Mouse (Mus musculus): ENCODE data around the gene Cep112.

Cep112 gene

GRCm38 (mm10) chr11:108534014-108534413 is 109.0 kb downstream of the Cep112 start:
- Histone ChIP-seq H3K9me3 (ENCODE audit: low read length) (no peaks in the 10 kb centered on the region), H3K36me3 (ENCODE audit: insufficient read depth, low read length) (no peaks in the 10 kb centered on the region), H3K27me3 (ENCODE audit: insufficient read depth, low read length) (no peaks in the 10 kb centered on the region), H3K4me1 (replicated peaks; ENCODE audit: low read depth, low read length) (no peaks in the 10 kb centered on the region), H3K4me3 (replicated peaks; ENCODE audit: low read length) (no peak overlapping the region)
- TF ChIP-seq CTCF (conservative IDR thresholded peaks at IDR 0.05; ENCODE audit: low read length) (no peak), POU5F1 (IDR thresholded peaks at IDR 0.05; ENCODE audit: borderline replicate concordance, low read length) (no peak), NANOG (IDR thresholded peaks at IDR 0.05; ENCODE audit: borderline replicate concordance, low read length) (no peak)

- Histone ChIP-seq H3K4me3 (replicated peaks; ENCODE audit: low read length) (no peak overlapping the region), H3K9me3 (ENCODE audit: low read length) (no peaks in the 10 kb centered on the region; the same call in 1 of the 2 replicates), H3K36me3 (ENCODE audit: insufficient read depth, low read length) (no peaks in the 10 kb centered on the region), H3K27me3 (ENCODE audit: insufficient read depth, low read length) (no peaks in the 10 kb centered on the region), H3K4me1 (replicated peaks; ENCODE audit: low read depth, low read length) (no peaks in the 10 kb centered on the region)
- no peak for TF ChIP-seq CTCF (conservative IDR thresholded peaks at IDR 0.05; ENCODE audit: low read length)
- no peak for TF ChIP-seq NANOG (IDR thresholded peaks at IDR 0.05; ENCODE audit: borderline replicate concordance, low read length)
- no peak for TF ChIP-seq POU5F1 (IDR thresholded peaks at IDR 0.05; ENCODE audit: borderline replicate concordance, low read length)
Measured at GRCm38 (mm10) chr11:108552997-108553622, 128.1 kb downstream of the Cep112 start.

- Histone ChIP-seq H3K9me3 (ENCODE audit: low read length) (no peaks in the 10 kb centered on the region; the same call in 1 of the 2 replicates), H3K4me3 (replicated peaks; ENCODE audit: low read length) (no peak overlapping the region), H3K4me1 (replicated peaks; ENCODE audit: low read depth, low read length) (no peaks in the 10 kb centered on the region), H3K27me3 (ENCODE audit: insufficient read depth, low read length) (no peaks in the 10 kb centered on the region), H3K36me3 (ENCODE audit: insufficient read depth, low read length) (no peaks in the 10 kb centered on the region)
- TF ChIP-seq CTCF (conservative IDR thresholded peaks at IDR 0.05; ENCODE audit: low read length) (no peak), POU5F1 (IDR thresholded peaks at IDR 0.05; ENCODE audit: borderline replicate concordance, low read length) (no peak), NANOG (IDR thresholded peaks at IDR 0.05; ENCODE audit: borderline replicate concordance, low read length) (no peak)
Measured at GRCm38 (mm10) chr11:108553881-108554280, 128.9 kb downstream of the Cep112 start.

GRCm38 (mm10) chr11:108558544-108558943 is 133.6 kb downstream of the Cep112 start:
- H3K9me3 ChIP-seq (ENCODE audit: low read length), result no peaks in the 10 kb centered on the region
- TF ChIP-seq NANOG (IDR thresholded peaks at IDR 0.05; ENCODE audit: borderline replicate concordance, low read length) (no peak), POU5F1 (IDR thresholded peaks at IDR 0.05; ENCODE audit: borderline replicate concordance, low read length) (no peak), CTCF (conservative IDR thresholded peaks at IDR 0.05; ENCODE audit: low read length) (no peak)
- H3K27me3 ChIP-seq (ENCODE audit: insufficient read depth, low read length), result no peaks in the 10 kb centered on the region
- no peaks in the 10 kb centered on the region for H3K4me1 ChIP-seq (replicated peaks; ENCODE audit: low read depth, low read length)
- no peak overlapping the region for H3K4me3 ChIP-seq (replicated peaks; ENCODE audit: low read length)
- no peaks in the 10 kb centered on the region for H3K36me3 ChIP-seq (ENCODE audit: insufficient read depth, low read length)

GRCm38 (mm10) chr11:108559506-108559905 is 134.5 kb downstream of the Cep112 start:
- H3K27me3 ChIP-seq (ENCODE audit: insufficient read depth, low read length), result no peaks in the 10 kb centered on the region
- no peak overlapping the region for H3K4me3 ChIP-seq (replicated peaks; ENCODE audit: low read length)
- no peaks in the 10 kb centered on the region for H3K4me1 ChIP-seq (replicated peaks; ENCODE audit: low read depth, low read length)
- no peaks in the 10 kb centered on the region for H3K9me3 ChIP-seq (ENCODE audit: low read length)
- H3K36me3 ChIP-seq (ENCODE audit: insufficient read depth, low read length), result no peaks in the 10 kb centered on the region
- no peak for TF ChIP-seq CTCF (conservative IDR thresholded peaks at IDR 0.05; ENCODE audit: low read length)
- TF ChIP-seq POU5F1 (IDR thresholded peaks at IDR 0.05; ENCODE audit: borderline replicate concordance, low read length), result no peak
- no peak for TF ChIP-seq NANOG (IDR thresholded peaks at IDR 0.05; ENCODE audit: borderline replicate concordance, low read length)

GRCm38 (mm10) chr11:108562076-108562475 is 137.1 kb downstream of the Cep112 start:
- no peaks in the 10 kb centered on the region for H3K9me3 ChIP-seq (ENCODE audit: low read length)
- H3K36me3 ChIP-seq (ENCODE audit: insufficient read depth, low read length), result no peaks in the 10 kb centered on the region
- no peak overlapping the region for H3K4me3 ChIP-seq (replicated peaks; ENCODE audit: low read length)
- H3K4me1 ChIP-seq (replicated peaks; ENCODE audit: low read depth, low read length), result no peaks in the 10 kb centered on the region
- H3K27me3 ChIP-seq (ENCODE audit: insufficient read depth, low read length), result no peaks in the 10 kb centered on the region
- TF ChIP-seq CTCF (conservative IDR thresholded peaks at IDR 0.05; ENCODE audit: low read length) (no peak), NANOG (IDR thresholded peaks at IDR 0.05; ENCODE audit: borderline replicate concordance, low read length) (no peak), POU5F1 (IDR thresholded peaks at IDR 0.05; ENCODE audit: borderline replicate concordance, low read length) (no peak)

- Histone ChIP-seq H3K36me3 (ENCODE audit: insufficient read depth, low read length) (no peaks in the 10 kb centered on the region), H3K9me3 (ENCODE audit: low read length) (no peaks in the 10 kb centered on the region), H3K27me3 (ENCODE audit: insufficient read depth, low read length) (no peaks in the 10 kb centered on the region), H3K4me1 (replicated peaks; ENCODE audit: low read depth, low read length) (peaks cover 10% of the 10 kb centered on the region; the same call in 1 of the 2 replicates), H3K4me3 (replicated peaks; ENCODE audit: low read length) (no peak overlapping the region)
- TF ChIP-seq NANOG (IDR thresholded peaks at IDR 0.05; ENCODE audit: borderline replicate concordance, low read length), result no peak
- TF ChIP-seq CTCF (conservative IDR thresholded peaks at IDR 0.05; ENCODE audit: low read length), result no peak
- TF ChIP-seq POU5F1 (IDR thresholded peaks at IDR 0.05; ENCODE audit: borderline replicate concordance, low read length), result no peak
Measured at GRCm38 (mm10) chr11:108586551-108587184, 161.7 kb downstream of the Cep112 start.

- TF ChIP-seq NANOG (IDR thresholded peaks at IDR 0.05; ENCODE audit: borderline replicate concordance, low read length), result no peak
- no peak for TF ChIP-seq POU5F1 (IDR thresholded peaks at IDR 0.05; ENCODE audit: borderline replicate concordance, low read length)
- TF ChIP-seq CTCF (conservative IDR thresholded peaks at IDR 0.05; ENCODE audit: low read length), result no peak
- H3K27me3 ChIP-seq (ENCODE audit: insufficient read depth, low read length), result no peaks in the 10 kb centered on the region
- no peak overlapping the region for H3K4me3 ChIP-seq (replicated peaks; ENCODE audit: low read length)
- H3K4me1 ChIP-seq (replicated peaks; ENCODE audit: low read depth, low read length), result peaks cover 15% of the 10 kb centered on the region
- no peaks in the 10 kb centered on the region for H3K36me3 ChIP-seq (ENCODE audit: insufficient read depth, low read length)
- no peaks in the 10 kb centered on the region for H3K9me3 ChIP-seq (ENCODE audit: low read length)
Measured at GRCm38 (mm10) chr11:108593207-108593958, 168.4 kb downstream of the Cep112 start.

Data from E14TG2a.4 (cell line).